Comparison of ENCODE assay signal across 30 mouse cellular contexts in the genomic region with DNA sequence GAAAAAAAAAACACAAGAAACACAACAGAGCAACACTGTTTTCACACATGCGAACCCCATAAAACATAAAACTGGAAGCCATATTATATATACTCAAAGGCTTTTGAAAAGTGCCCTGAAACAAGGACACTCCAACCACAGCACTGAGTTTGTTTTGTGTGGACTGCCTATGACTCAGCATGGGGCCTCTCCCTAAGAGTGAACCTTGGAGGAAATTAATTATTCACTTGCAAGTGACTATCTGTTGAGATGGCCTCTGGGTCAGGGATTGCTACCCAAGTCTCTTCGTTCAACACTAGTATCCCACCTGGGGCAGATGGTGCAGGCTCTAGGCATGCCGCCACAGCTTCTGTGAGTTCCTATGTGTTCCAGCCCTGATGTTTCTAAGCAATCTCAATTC.
DNase-seq lines count a peak whose midpoint lies in the region; ATAC-seq and TF ChIP-seq lines count a peak whose summit lies in the region.
"Had no signal": no experiment of that assay in that cellular context is flagged by ENCODE, and none has a peak within 500 bp of the region (broad histone marks: within the 10 kb centered on the region; RNA-seq: fewer than 3 reads in every experiment).

No protein-coding gene starts in this region.

- no peak for TF ChIP-seq CTCF in intestine, postnatal 0 days (IDR thresholded peaks at IDR 0.05; ENCODE audit: low read depth)

- H3K9ac ChIP-seq in intestine, embryonic 15.5 days: no peak overlapping the region
- H3K9ac ChIP-seq in intestine, postnatal 0 days (ENCODE audit: low read depth, low read length): no peak overlapping the region
- no peak overlapping the region for H3K9ac ChIP-seq in kidney, embryonic 15.5 days
- H3K9ac ChIP-seq: embryonic facial prominence, embryonic 12.5 days; embryonic facial prominence, embryonic 15.5 days; forebrain, postnatal 0 days; heart, embryonic 12.5 days; heart, embryonic 15.5 days; hindbrain, embryonic 13.5 days had no signal

- no peak overlapping the region for H3K4me3 ChIP-seq in intestine, embryonic 15.5 days (replicated peaks)
- H3K4me3 ChIP-seq in intestine, postnatal 0 days (ENCODE audit: low read depth, low read length): no peak overlapping the region
- H3K4me3 ChIP-seq in kidney, embryonic 15.5 days (replicated peaks): no peak overlapping the region
- H3K4me3 ChIP-seq: embryonic facial prominence, embryonic 12.5 days; embryonic facial prominence, embryonic 15.5 days; gastrocnemius, adult 2 months; heart, embryonic 12.5 days; heart, embryonic 15.5 days; hindbrain, embryonic 10.5 days; hindbrain, embryonic 13.5 days had no signal

- no peak overlapping the region for H3K4me2 ChIP-seq in intestine, embryonic 15.5 days (replicated peaks)
- H3K4me2 ChIP-seq in intestine, postnatal 0 days (replicated peaks; ENCODE audit: low read depth): no peak overlapping the region
- H3K4me2 ChIP-seq in kidney, embryonic 15.5 days: no peak overlapping the region
- H3K4me2 ChIP-seq: embryonic facial prominence, embryonic 12.5 days; embryonic facial prominence, embryonic 15.5 days; heart, embryonic 12.5 days; heart, embryonic 15.5 days; hindbrain, embryonic 13.5 days had no signal

- no peak overlapping the region for H3K27ac ChIP-seq in intestine, embryonic 15.5 days
- H3K27ac ChIP-seq in intestine, postnatal 0 days (ENCODE audit: low read depth, low read length): no peak overlapping the region
- no peak overlapping the region for H3K27ac ChIP-seq in kidney, embryonic 15.5 days
- H3K27ac ChIP-seq: embryonic facial prominence, embryonic 12.5 days; embryonic facial prominence, embryonic 15.5 days; gastrocnemius, adult 2 months; heart, embryonic 15.5 days; hindbrain, embryonic 10.5 days; hindbrain, embryonic 13.5 days had no signal

- H3K27me3 ChIP-seq in intestine, embryonic 15.5 days (replicated peaks): no peaks in the 10 kb centered on the region
- no peaks in the 10 kb centered on the region for H3K27me3 ChIP-seq in intestine, postnatal 0 days (replicated peaks; ENCODE audit: control insufficient read depth, insufficient read depth, low read length)
- H3K27me3 ChIP-seq in kidney, embryonic 15.5 days: no peaks in the 10 kb centered on the region
- H3K27me3 ChIP-seq: CH12.LX; embryonic facial prominence, embryonic 12.5 days; embryonic facial prominence, embryonic 15.5 days; heart, embryonic 12.5 days; heart, embryonic 15.5 days; hindbrain, embryonic 13.5 days had no signal

- no peaks in the 10 kb centered on the region for H3K4me1 ChIP-seq in intestine, embryonic 15.5 days (replicated peaks)
- no peaks in the 10 kb centered on the region for H3K4me1 ChIP-seq in intestine, postnatal 0 days (replicated peaks; ENCODE audit: control insufficient read depth, insufficient read depth, low read length)
- no peaks in the 10 kb centered on the region for H3K4me1 ChIP-seq in kidney, embryonic 15.5 days
- H3K4me1 ChIP-seq: embryonic facial prominence, embryonic 12.5 days; embryonic facial prominence, embryonic 15.5 days; heart, embryonic 12.5 days; heart, embryonic 15.5 days; hindbrain, embryonic 10.5 days; hindbrain, embryonic 13.5 days had no signal

- DNase-seq in adrenal gland, adult 2 months: peak; percentile 26
- DNase-seq in adrenal gland, postnatal 14 days: no peak
- peak; percentile 57 for DNase-seq in kidney, adult 9 months
- peak; percentile 51 for DNase-seq in 416B (ENCODE audit: low read depth)
- DNase-seq in gastrocnemius, postnatal 4 days (ENCODE audit: low spot score in 2 of 2): no peak
- DNase-seq: adrenal gland, postnatal 10 days; B cell, adult 2 months; cerebellum, adult 18-20 months; cerebellum, adult 9-10 months; cerebellum, postnatal 25 days; forebrain, postnatal 0 days; gastrocnemius, adult 2 months; gastrocnemius, postnatal 14 days; heart, adult 18-20 months; heart, postnatal 10 days; heart, postnatal 36 days had no signal

- ATAC-seq in intestine, embryonic 15.5 days: peak; percentile 63; the same call in 1 of the 2 replicates
- no peak; the same call in 1 of the 2 replicates for ATAC-seq in intestine, postnatal 0 days
- ATAC-seq in kidney, embryonic 15.5 days (replicated peaks; ENCODE audit: low FRiP score): no peak
- ATAC-seq: forebrain, embryonic 14.5 days; forebrain, postnatal 0 days; hindbrain, embryonic 16.5 days; Patski had no signal

- 82% methylated on average over 3 of the region's 3 CpGs for WGBS in intestine, embryonic 15.5 days
- 74% methylated on average over 3 of the region's 3 CpGs for WGBS in intestine, postnatal 0 days
- 87% methylated on average over 3 of the region's 3 CpGs for WGBS in kidney, embryonic 15.5 days

- H3K9me3 ChIP-seq in intestine, embryonic 15.5 days: no peaks in the 10 kb centered on the region
- no peaks in the 10 kb centered on the region for H3K9me3 ChIP-seq in intestine, postnatal 0 days (ENCODE audit: control insufficient read depth)
- H3K9me3 ChIP-seq in kidney, embryonic 15.5 days (replicated peaks): no peaks in the 10 kb centered on the region
- H3K9me3 ChIP-seq: embryonic facial prominence, embryonic 12.5 days; embryonic facial prominence, embryonic 15.5 days; G1E; heart, embryonic 12.5 days; heart, embryonic 15.5 days; hindbrain, embryonic 10.5 days; hindbrain, embryonic 13.5 days had no signal

- no peaks in the 10 kb centered on the region for H3K36me3 ChIP-seq in intestine, embryonic 15.5 days
- H3K36me3 ChIP-seq in intestine, postnatal 0 days (ENCODE audit: control insufficient read depth, insufficient read depth): no peaks in the 10 kb centered on the region
- no peaks in the 10 kb centered on the region for H3K36me3 ChIP-seq in kidney, embryonic 15.5 days
- H3K36me3 ChIP-seq: embryonic facial prominence, embryonic 12.5 days; embryonic facial prominence, embryonic 15.5 days; G1E; heart, embryonic 12.5 days; heart, embryonic 15.5 days; hindbrain, embryonic 10.5 days; hindbrain, embryonic 13.5 days had no signal

Comparison
In these comparisons a context has a peak if more than half of its experiments do, and no peak if none do; other contexts are left out.
1. DNase-seq: peak in adrenal gland, adult 2 months (single experiment), kidney, adult 9 months (single experiment) and 416B (single experiment); none in adrenal gland, postnatal 14 days (single experiment) and gastrocnemius, postnatal 4 days (0 of 2).